Mouse (Mus musculus) liver, adult 2 months (tissue): ENCODE measurements around the gene Dlat. TPM values are rescaled to one million over a fixed set of nuclear protein-coding genes. Genes with fewer than 3 reads are reported as not detected.

Source experiments
- DNase-seq: peaks from one replicate; pipeline ENCODE4 v3.0.0-alpha.2; 2011; ENCODE audit warnings: low read depth, low spot score; ENCODE audit errors: extremely low read depth
- H3K27ac ChIP-seq: fragments of 200-500 bp; replicated peaks from 2 replicates; pipeline ENCODE4 v1.5.1; 2012; ENCODE audit warnings: low read depth, mild to moderate bottlenecking, control low read depth, inconsistent platforms, low read length; ENCODE audit not compliant: insufficient read depth
- H3K27me3 ChIP-seq: fragments of 200-500 bp; 2 replicates; pipeline ENCODE4 v1.6.1; 2012; ENCODE audit warnings: mild to moderate bottlenecking, moderate library complexity, low read length, inconsistent platforms; ENCODE audit not compliant: control insufficient read depth, insufficient read depth
- H3K36me3 ChIP-seq: fragments of 200-500 bp; 2 replicates; pipeline ENCODE4 v1.6.1; 2012; ENCODE audit warnings: low read length, inconsistent platforms; ENCODE audit not compliant: control insufficient read depth, insufficient read depth
- H3K4me1 ChIP-seq: fragments of 200-500 bp; 2 replicates; pipeline ENCODE4 v1.6.1; 2011; ENCODE audit warnings: low read length; ENCODE audit not compliant: control insufficient read depth, insufficient read depth
- H3K4me3 ChIP-seq: fragments of 200-500 bp; 2 replicates; pipeline ENCODE4 v1.5.1; 2011; ENCODE audit warnings: low read depth, mild to moderate bottlenecking, control low read depth, low read length, moderate library complexity; ENCODE audit not compliant: insufficient read depth
- H3K79me2 ChIP-seq: fragments of 200-500 bp; 2 replicates; pipeline ENCODE4 v1.6.1; 2012; ENCODE audit warnings: inconsistent platforms, mild to moderate bottlenecking, low read length, moderate library complexity; ENCODE audit not compliant: control insufficient read depth, insufficient read depth
- H3K9ac ChIP-seq: fragments of 200-500 bp; 2 replicates; pipeline ENCODE4 v1.6.1; 2012; ENCODE audit warnings: low read depth, mild to moderate bottlenecking, control low read depth, inconsistent platforms, low read length
- CTCF ChIP-seq: fragments of 200-500 bp; IDR thresholded peaks from 2 replicates; pipeline ENCODE4 v1.5.1; 2011; ENCODE audit warnings: low read depth, low read length, control low read depth
- POLR2A ChIP-seq: fragments of 200-500 bp; IDR thresholded peaks from 2 replicates; pipeline ENCODE4 v1.6.1; 2011; ENCODE audit warnings: low read length, control low read depth; ENCODE audit not compliant: insufficient read depth; ENCODE audit errors: extremely low read depth
- WGBS: fragments of 180-500 bp; shearing (Covaris S2); methylation state at CpG from one replicate; pipeline ENCODE4 v1.1.7; 2018; 5-methylcytosine and 5-hydroxymethylcytosine counted together
- polyA plus RNA-seq: library from polyadenylated mRNA; depleted of rRNA; stranded (reverse); fragments of >200 nt; gene quantifications from 2 replicates; pipeline ENCODE4 v1.2.3, GENCODE M21; 2012
- total RNA-seq: library from RNA; depleted of rRNA; stranded (reverse); fragments of >200 nt; gene quantifications from 2 replicates; pipeline ENCODE4 v1.2.3, GENCODE M21; 2014

Dlat gene
- total and polyA plus RNA-seq, 2 experiments, result 25.5 to 39.5 TPM

DNA sequence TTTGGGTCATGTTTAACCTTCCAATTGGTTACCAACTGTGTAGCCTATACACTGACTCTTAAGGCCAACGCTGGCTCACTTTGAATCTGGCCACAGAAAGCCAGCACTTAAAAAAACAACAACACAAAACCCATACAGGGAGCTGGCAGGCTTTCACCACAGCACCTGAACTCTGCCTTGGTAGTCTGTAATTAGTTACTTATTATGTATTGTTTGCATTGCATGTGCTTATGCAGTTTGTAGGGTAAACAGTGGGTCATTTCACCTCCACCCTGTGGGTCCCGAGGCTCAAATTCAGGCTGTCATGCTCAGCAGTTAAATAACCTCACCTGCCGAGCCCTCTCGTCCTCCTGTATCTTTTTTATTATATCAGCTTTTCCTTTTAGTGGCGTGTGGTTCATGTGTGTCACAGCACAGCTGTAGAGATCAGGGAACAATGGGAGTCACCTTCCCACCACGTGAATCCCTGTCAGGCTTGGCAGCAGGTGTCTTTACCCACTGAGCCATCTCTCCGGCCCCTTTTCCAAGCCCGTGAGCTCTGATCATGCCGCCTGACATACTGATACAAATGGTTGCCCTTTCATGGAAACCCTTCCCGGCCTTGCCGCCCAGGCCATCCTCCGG is 64.7 kb downstream of the Dlat start:
- DNase-seq, result peak; percentile 87
- Histone ChIP-seq H3K27me3 (no peaks in the 10 kb centered on the region), H3K9ac (0 out of 2 replicates have a peak overlapping the region, but pooled peaks have one; percentile 3), H3K27ac (peak overlapping the region; percentile 67), H3K79me2 (no peaks in the 10 kb centered on the region), H3K4me1 (peaks cover 11% of the 10 kb centered on the region; the same call in 1 of the 2 replicates), H3K4me3 (no peak overlapping the region), H3K36me3 (peaks cover 34% of the 10 kb centered on the region)
- no peak for TF ChIP-seq POLR2A
- no peak for TF ChIP-seq CTCF
- 27% methylated on average over 12 of the region's 12 CpGs for WGBS

DNA sequence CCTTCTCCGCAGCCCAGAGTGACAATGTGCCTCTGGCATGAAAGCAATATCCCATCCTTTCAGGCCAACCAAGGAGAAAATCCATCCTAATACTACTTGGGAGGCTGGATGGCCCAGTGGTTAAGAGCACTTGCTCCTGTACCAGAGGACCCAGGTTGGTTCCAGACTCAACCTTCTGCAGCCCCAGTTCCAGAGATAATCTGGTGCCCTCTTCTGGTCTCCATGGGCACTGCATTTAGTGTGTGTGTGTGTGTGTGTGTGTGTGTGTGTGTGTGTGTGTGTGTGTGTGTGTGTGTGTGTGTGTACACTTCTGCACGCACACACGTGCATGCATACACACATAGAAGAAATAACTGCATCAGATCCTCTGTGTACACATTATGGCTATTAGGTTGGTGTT is 66.0 kb downstream of the Dlat start:
- Histone ChIP-seq H3K4me3 (no peak overlapping the region), H3K27me3 (no peaks in the 10 kb centered on the region), H3K27ac (no peak overlapping the region), H3K9ac (no peak overlapping the region), H3K4me1 (peaks cover 11% of the 10 kb centered on the region; the same call in 1 of the 2 replicates), H3K36me3 (peaks cover 24% of the 10 kb centered on the region), H3K79me2 (no peaks in the 10 kb centered on the region)
- peak; percentile 61 for DNase-seq
- WGBS, result 78% methylated on average over 2 of the region's 3 CpGs
- TF ChIP-seq CTCF (peak; percentile 62), POLR2A (no peak)

DNA sequence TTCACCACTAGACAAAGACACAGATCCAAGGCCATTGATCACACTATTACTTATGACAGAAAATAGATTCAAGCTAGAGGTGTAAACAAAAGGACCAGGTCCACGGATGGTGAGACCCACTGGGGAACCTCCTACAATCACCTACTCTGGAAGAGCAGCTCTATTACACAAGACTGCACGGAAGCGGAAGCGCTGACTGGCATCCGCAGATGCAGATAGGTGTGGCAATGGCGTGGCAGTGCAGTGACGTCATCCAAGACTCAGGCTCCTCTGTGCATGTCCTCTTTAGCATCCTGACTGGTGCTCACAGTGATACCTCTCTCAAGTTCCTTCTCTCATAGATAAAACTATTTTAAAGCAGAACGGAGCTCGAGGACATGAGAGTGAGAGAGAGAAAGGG is 66.6 kb downstream of the Dlat start:
- H3K4me3 ChIP-seq, result no peak overlapping the region
- no peak overlapping the region for H3K27ac ChIP-seq
- H3K79me2 ChIP-seq, result no peaks in the 10 kb centered on the region
- H3K4me1 ChIP-seq, result peaks cover 11% of the 10 kb centered on the region; the same call in 1 of the 2 replicates
- no peak overlapping the region for H3K9ac ChIP-seq
- 90% methylated on average over 9 of the region's 9 CpGs for WGBS
- H3K36me3 ChIP-seq, result peaks cover 18% of the 10 kb centered on the region
- no peak for DNase-seq
- no peaks in the 10 kb centered on the region for H3K27me3 ChIP-seq
- TF ChIP-seq POLR2A, result no peak
- no peak for TF ChIP-seq CTCF

DNA sequence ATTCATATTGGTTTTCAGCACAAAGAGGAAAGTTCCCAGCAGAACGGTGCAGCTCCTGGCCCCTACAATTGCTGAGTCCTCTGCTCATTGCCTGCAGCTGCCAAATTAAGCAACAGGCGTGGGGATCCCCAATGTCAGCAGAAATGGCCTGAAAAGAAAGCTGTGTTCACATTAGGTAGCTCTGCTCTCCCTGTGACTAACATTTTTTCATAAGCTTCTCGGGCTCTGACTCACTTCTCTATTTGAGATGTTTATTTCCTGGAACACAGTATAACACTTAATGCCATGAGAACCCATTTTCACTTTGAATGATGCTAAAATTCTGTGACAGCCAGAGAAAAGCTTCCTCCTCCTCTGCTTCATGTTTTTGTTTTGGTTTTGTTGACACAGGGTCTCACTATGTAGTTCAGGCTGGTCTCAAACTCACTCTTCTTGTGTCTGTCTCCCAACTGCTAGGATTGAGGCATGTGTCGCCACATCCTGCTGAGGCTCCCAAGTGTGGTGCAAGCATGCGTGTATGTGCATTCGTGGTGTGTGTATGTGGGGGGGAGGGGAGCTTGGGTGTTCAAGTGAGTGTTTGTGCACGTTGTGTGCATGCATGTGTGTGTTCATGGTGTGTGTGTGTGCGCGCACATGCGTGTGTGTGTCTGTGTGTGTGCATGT is 68.6 kb downstream of the Dlat start:
- H3K27me3 ChIP-seq, result no peaks in the 10 kb centered on the region
- TF ChIP-seq POLR2A, result no peak
- no peak for TF ChIP-seq CTCF
- H3K27ac ChIP-seq, result no peak overlapping the region
- peaks cover 3% of the 10 kb centered on the region for H3K36me3 ChIP-seq
- H3K9ac ChIP-seq, result no peak overlapping the region
- H3K4me3 ChIP-seq, result no peak overlapping the region
- WGBS, result 71% methylated on average over 10 of the region's 10 CpGs
- DNase-seq, result no peak
- H3K4me1 ChIP-seq, result peaks cover 11% of the 10 kb centered on the region; the same call in 1 of the 2 replicates
- H3K79me2 ChIP-seq, result no peaks in the 10 kb centered on the region

DNA sequence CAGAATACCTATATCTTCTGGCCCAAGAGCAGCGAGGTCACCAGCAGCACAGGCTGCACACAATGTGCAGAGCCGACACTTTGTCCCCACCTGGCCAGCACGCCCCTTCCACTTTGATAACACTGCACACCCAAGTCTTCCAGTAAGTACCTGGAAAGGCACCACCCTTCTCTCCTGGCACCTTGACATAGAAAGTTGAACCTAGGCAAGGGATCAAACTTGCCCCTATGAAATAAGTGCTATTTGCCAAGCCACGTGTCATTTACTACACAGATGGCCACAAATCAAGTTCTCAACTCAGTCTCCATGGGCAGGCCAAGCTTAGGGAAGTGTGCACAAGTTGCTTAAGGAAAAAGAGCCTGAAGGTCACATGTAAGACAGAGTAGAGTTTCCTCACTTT is 72.6 kb downstream of the Dlat start:
- no peak overlapping the region for H3K4me3 ChIP-seq
- no peaks in the 10 kb centered on the region for H3K4me1 ChIP-seq
- TF ChIP-seq CTCF, result no peak
- TF ChIP-seq POLR2A, result no peak
- H3K79me2 ChIP-seq, result no peaks in the 10 kb centered on the region
- H3K9ac ChIP-seq, result no peak overlapping the region
- DNase-seq, result no peak
- 34% methylated on average over 4 of the region's 4 CpGs for WGBS
- H3K27me3 ChIP-seq, result no peaks in the 10 kb centered on the region
- no peak overlapping the region for H3K27ac ChIP-seq
- H3K36me3 ChIP-seq, result no peaks in the 10 kb centered on the region
